In the genomic region with DNA sequence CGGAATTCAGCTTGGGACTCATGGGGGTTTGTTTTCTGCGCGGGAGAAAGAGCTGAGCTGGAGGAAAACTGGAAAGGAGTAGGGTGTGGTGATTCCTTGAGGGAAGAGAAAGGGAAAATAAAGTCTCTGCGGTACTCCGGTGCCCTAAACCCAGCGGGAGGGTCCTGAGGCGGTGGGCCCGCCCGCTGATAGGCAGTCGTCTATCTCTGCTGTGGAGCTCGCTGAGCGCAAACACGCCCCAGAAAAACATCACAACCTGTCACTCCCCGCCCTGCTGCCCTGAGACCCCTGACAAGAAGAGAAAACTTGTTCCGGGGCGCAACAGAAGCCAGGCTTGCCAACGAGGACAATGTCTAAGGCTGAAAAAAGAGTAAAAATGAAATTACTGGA, we compare ENCODE assay signal across 7 mouse cellular contexts. TPM values are rescaled to one million over a fixed set of nuclear protein-coding genes. Genes with fewer than 3 reads are reported as not detected.
DNase-seq lines count a peak whose midpoint lies in the region; ATAC-seq and TF ChIP-seq lines count a peak whose summit lies in the region.

No protein-coding gene starts in this region.

- no peak for TF ChIP-seq POLR2A in liver, adult 2 months (IDR thresholded peaks at IDR 0.05; ENCODE audit: extremely low read depth, insufficient read depth, low read length)

- no peaks in the 10 kb centered on the region for H3K9me3 ChIP-seq in embryonic facial prominence, embryonic 12.5 days
- no peaks in the 10 kb centered on the region for H3K9me3 ChIP-seq in hindbrain, embryonic 14.5 days (ENCODE audit: control insufficient read depth, low read length)
- no peaks in the 10 kb centered on the region for H3K9me3 ChIP-seq in midbrain, embryonic 15.5 days

- H3K27me3 ChIP-seq in liver, adult 2 months (ENCODE audit: control insufficient read depth, insufficient read depth, low read length): peaks cover 15% of the 10 kb centered on the region
- peaks cover 33% of the 10 kb centered on the region for H3K27me3 ChIP-seq in embryonic facial prominence, embryonic 12.5 days
- H3K27me3 ChIP-seq in hindbrain, embryonic 14.5 days (ENCODE audit: control insufficient read depth, insufficient read depth, low read length): no peaks in the 10 kb centered on the region
- no peaks in the 10 kb centered on the region for H3K27me3 ChIP-seq in midbrain, embryonic 15.5 days (replicated peaks)

- no peak for TF ChIP-seq CTCF in liver, adult 2 months (IDR thresholded peaks at IDR 0.05; ENCODE audit: low read depth, low read length)

- peaks cover 2% of the 10 kb centered on the region for H3K4me1 ChIP-seq in liver, adult 2 months (ENCODE audit: control insufficient read depth, insufficient read depth, low read length)
- H3K4me1 ChIP-seq in embryonic facial prominence, embryonic 12.5 days: peaks cover 11% of the 10 kb centered on the region
- peaks cover 13% of the 10 kb centered on the region for H3K4me1 ChIP-seq in hindbrain, embryonic 14.5 days (replicated peaks; ENCODE audit: control insufficient read depth, insufficient read depth, low read length)
- peaks cover 19% of the 10 kb centered on the region for H3K4me1 ChIP-seq in midbrain, embryonic 15.5 days

- no peaks in the 10 kb centered on the region for H3K79me2 ChIP-seq in liver, adult 2 months (ENCODE audit: control insufficient read depth, insufficient read depth, low read length)

- H3K36me3 ChIP-seq in liver, adult 2 months (ENCODE audit: control insufficient read depth, insufficient read depth, low read length): no peaks in the 10 kb centered on the region
- H3K36me3 ChIP-seq in embryonic facial prominence, embryonic 12.5 days: no peaks in the 10 kb centered on the region
- no peaks in the 10 kb centered on the region for H3K36me3 ChIP-seq in hindbrain, embryonic 14.5 days (replicated peaks; ENCODE audit: control insufficient read depth, insufficient read depth)
- H3K36me3 ChIP-seq in midbrain, embryonic 15.5 days (replicated peaks): no peaks in the 10 kb centered on the region

- DNase-seq in liver, adult 2 months (ENCODE audit: extremely low read depth, low read depth, low spot score): no peak
- DNase-seq in liver: no peak
- DNase-seq in hindbrain, embryonic 14.5 days (ENCODE audit: low spot score): no peak
- DNase-seq in kidney, postnatal 14 days: no peak

- peak overlapping the region; percentile 64 for H3K4me3 ChIP-seq in liver, adult 2 months (ENCODE audit: insufficient read depth, low read depth, low read length)
- H3K4me3 ChIP-seq in embryonic facial prominence, embryonic 12.5 days: peak overlapping the region; percentile 68
- peak overlapping the region; percentile 85 for H3K4me3 ChIP-seq in hindbrain, embryonic 14.5 days (replicated peaks; ENCODE audit: low read length)
- H3K4me3 ChIP-seq in midbrain, embryonic 15.5 days: peak overlapping the region; percentile 86

- no peak for ATAC-seq in embryonic facial prominence, embryonic 12.5 days (ENCODE audit: insufficient number of reproducible peaks, insufficient read depth, low FRiP score, low TSS enrichment)
- ATAC-seq in hindbrain, embryonic 14.5 days (ENCODE audit: low FRiP score): peak; percentile 42
- ATAC-seq in midbrain, embryonic 15.5 days (replicated peaks): peak; percentile 58
- ATAC-seq in megakaryocyte progenitor cell, adult 5-6 weeks (replicated peaks; ENCODE audit: poor library complexity): no peak

- peak overlapping the region; percentile 98 for H3K4me2 ChIP-seq in embryonic facial prominence, embryonic 12.5 days (replicated peaks)
- H3K4me2 ChIP-seq in hindbrain, embryonic 14.5 days (replicated peaks): peak overlapping the region; percentile 60
- H3K4me2 ChIP-seq in midbrain, embryonic 15.5 days: peak overlapping the region; percentile 70

- no peak overlapping the region for H3K27ac ChIP-seq in liver, adult 2 months (replicated peaks; ENCODE audit: insufficient read depth, low read depth, low read length)
- no peak overlapping the region for H3K27ac ChIP-seq in embryonic facial prominence, embryonic 12.5 days
- peak overlapping the region; percentile 87 for H3K27ac ChIP-seq in hindbrain, embryonic 14.5 days
- H3K27ac ChIP-seq in midbrain, embryonic 15.5 days: peak overlapping the region; percentile 91

- 2% methylated on average over 17 of the region's 17 CpGs for WGBS in liver, adult 2 months
- under 1% methylated on average over 17 of the region's 17 CpGs for WGBS in embryonic facial prominence, embryonic 12.5 days
- under 1% methylated on average over 17 of the region's 17 CpGs for WGBS in hindbrain, embryonic 14.5 days
- under 1% methylated on average over 17 of the region's 17 CpGs for WGBS in midbrain, embryonic 15.5 days

- H3K9ac ChIP-seq in liver, adult 2 months (ENCODE audit: low read depth, low read length): no peak overlapping the region
- H3K9ac ChIP-seq in embryonic facial prominence, embryonic 12.5 days: peak overlapping the region; percentile 52; the same call in 1 of the 2 replicates
- peak overlapping the region; percentile 86 for H3K9ac ChIP-seq in hindbrain, embryonic 14.5 days
- peak overlapping the region; percentile 86 for H3K9ac ChIP-seq in midbrain, embryonic 15.5 days

RNA-seq across cellular contexts. Expression of gene Rtn1, which starts 1.1 kb away (rescaled TPM):
- total RNA-seq in liver, adult 2 months (2014; rRNA removed): 0.46 and 0.47 TPM in 2 replicates
- polyA plus RNA-seq in liver, adult 2 months (2012; rRNA removed): 0.76 and 1.4 TPM in 2 replicates
- 89.3 and 111 TPM in 2 replicates for polyA plus RNA-seq in embryonic facial prominence, embryonic 12.5 days (2016; fragmentation: Nextera tagmentation; extraction: Ambion mirVana)
- polyA plus RNA-seq in hindbrain, embryonic 14.5 days (2014; fragmentation: Nextera tagmentation; extraction: Ambion mirVana): 2,853 and 2,859 TPM in 2 replicates
- polyA plus RNA-seq in midbrain, embryonic 15.5 days (2015; fragmentation: Nextera tagmentation; extraction: Ambion mirVana): 3,115 and 3,141 TPM in 2 replicates
- 0.02 TPM in 1 of 2 replicates, not detected in the other for total RNA-seq in megakaryocyte progenitor cell, adult 5-6 weeks (2015)
- 0.07 TPM in 1 of 2 replicates, not detected in the other for total RNA-seq in megakaryocyte progenitor cell, adult 5-6 weeks (2017)

RNA-seq across cellular contexts. Expression of gene Lrrc9, which starts 34.0 kb away (rescaled TPM):
- under 0.01 TPM in 1 of 2 replicates, not detected in the other for total RNA-seq in liver, adult 2 months (2014; rRNA removed)
- not detected in 2 replicates for polyA plus RNA-seq in liver, adult 2 months (2012; rRNA removed)
- 1.3 and 2.4 TPM in 2 replicates for polyA plus RNA-seq in embryonic facial prominence, embryonic 12.5 days (2016; fragmentation: Nextera tagmentation; extraction: Ambion mirVana)
- polyA plus RNA-seq in hindbrain, embryonic 14.5 days (2014; fragmentation: Nextera tagmentation; extraction: Ambion mirVana): 4.2 and 4.5 TPM in 2 replicates
- 4.0 and 4.3 TPM in 2 replicates for polyA plus RNA-seq in midbrain, embryonic 15.5 days (2015; fragmentation: Nextera tagmentation; extraction: Ambion mirVana)
- 0.56 and 2.7 TPM in 2 replicates for total RNA-seq in megakaryocyte progenitor cell, adult 5-6 weeks (2015)
- total RNA-seq in megakaryocyte progenitor cell, adult 5-6 weeks (2017): 0.42 and 1.1 TPM in 2 replicates

Comparison
In these comparisons a context has a peak if more than half of its experiments do, and no peak if none do; other contexts are left out.
1. H3K27ac ChIP-seq: peak in hindbrain, embryonic 14.5 days (single experiment) and midbrain, embryonic 15.5 days (single experiment); none in liver, adult 2 months (single experiment) and embryonic facial prominence, embryonic 12.5 days (single experiment).
2. ATAC-seq: peak in hindbrain, embryonic 14.5 days (single experiment) and midbrain, embryonic 15.5 days (single experiment); none in embryonic facial prominence, embryonic 12.5 days (single experiment) and megakaryocyte progenitor cell, adult 5-6 weeks (single experiment).
3. RNA of gene Rtn1, which starts 1.1 kb away (polyA plus RNA-seq): 3,115 to 3,141 TPM in midbrain, embryonic 15.5 days, 2,853 to 2,859 TPM in hindbrain, embryonic 14.5 days and 89.3 to 111 TPM in embryonic facial prominence, embryonic 12.5 days; 0.76 to 1.4 TPM in liver, adult 2 months; every median in the first group is over 10 times any median in the second.
4. Peak in every context shown above with its lines, with median percentiles within 50 percentile points of each other: H3K4me3 ChIP-seq and H3K4me2 ChIP-seq.